Mouse (Mus musculus): ENCODE measurements around the gene Twsg1. TPM values are rescaled to one million over a fixed set of nuclear protein-coding genes. Genes with fewer than 3 reads are reported as not detected.
A peak's percentile ranks its signal among the peaks of the same experiment; 100 is the strongest.

The Twsg1 gene
- polyA plus RNA-seq, 2 experiments = 8.1 to 16.1 TPM

- peak overlapping the region; percentile 79 for H3K9ac ChIP-seq (replicated peaks)
- H3K4me3 ChIP-seq (ENCODE audit: insufficient read depth in 1 of 2, low read depth in 2 of 2, low read length in 2 of 2) = peak overlapping the region; percentile 79 to 83
- peaks cover 9 to 16% of the 10 kb centered on the region in 2 experiments for H3K4me1 ChIP-seq (replicated peaks; ENCODE audit: control insufficient read depth in 2 of 2, insufficient read depth in 2 of 2, low read length in 1 of 2)
- H3K27me3 ChIP-seq (ENCODE audit: control insufficient read depth, insufficient read depth, low read length) = no peaks in the 10 kb centered on the region
- under 1% methylated on average over 11 of the region's 11 CpGs for WGBS (ENCODE audit: insufficient replicate concordance)
- ATAC-seq (ENCODE audit: insufficient read depth) (no peak), DNase-seq (ENCODE audit: low read depth in 3 of 3, low spot score in 3 of 3) (no peak)
- H3K36me3 ChIP-seq (replicated peaks; ENCODE audit: control insufficient read depth, insufficient read depth, low read depth) = no peaks in the 10 kb centered on the region
- peak overlapping the region; percentile 100 for H3K4me2 ChIP-seq (ENCODE audit: low read depth)
- H3K9me3 ChIP-seq (ENCODE audit: control insufficient read depth, low read length) = no peaks in the 10 kb centered on the region
- peak overlapping the region; percentile 90 for H3K27ac ChIP-seq
- TF ChIP-seq CTCF (IDR thresholded peaks at IDR 0.05; ENCODE audit: low read depth) (no peak), EP300 (IDR thresholded peaks at IDR 0.05; ENCODE audit: low read depth) (no peak)
Measured at GRCm38 (mm10) chr17:65885398-65885696, 65.7 kb downstream of the Twsg1 start.

DNA sequence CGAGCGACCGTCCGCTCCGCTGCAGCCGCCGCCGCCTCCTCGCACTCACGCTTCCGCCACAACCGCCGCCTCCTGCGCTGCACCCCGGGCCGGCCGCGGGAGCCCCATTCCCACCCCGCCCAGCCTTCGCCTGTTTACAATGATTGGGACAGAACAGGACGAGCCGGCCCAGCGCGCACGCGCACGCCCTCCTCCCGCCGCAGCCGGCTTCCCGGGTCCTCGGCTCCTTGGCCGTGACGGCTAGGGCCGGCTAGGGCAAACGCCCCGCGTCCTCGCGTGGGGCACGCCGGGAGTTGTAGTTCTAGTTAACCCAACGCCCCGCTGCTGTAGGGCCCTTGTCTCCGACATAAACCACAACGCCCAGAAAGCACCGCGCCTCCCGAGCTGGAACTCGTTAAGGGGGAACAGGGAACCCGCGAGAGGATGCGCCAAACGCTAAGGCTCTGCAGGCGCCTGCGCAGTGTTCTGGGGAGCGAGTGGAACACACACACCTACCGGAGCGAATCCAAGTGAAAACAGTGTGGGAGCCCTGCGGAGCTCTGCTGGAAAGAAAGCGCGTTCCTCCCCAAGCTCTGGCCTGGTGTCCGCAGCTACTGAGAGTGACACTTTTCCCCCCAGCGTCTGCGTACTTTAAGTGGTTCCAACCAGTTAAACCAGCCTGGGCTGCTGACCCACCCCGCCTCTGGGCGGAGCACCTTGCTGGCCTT is 66.2 kb downstream of the Twsg1 start:
- under 1% methylated on average over 67 of the region's 67 CpGs for WGBS (ENCODE audit: insufficient replicate concordance)
- Histone ChIP-seq H3K4me3 (ENCODE audit: insufficient read depth in 1 of 2, low read depth in 2 of 2, low read length in 2 of 2) (peak overlapping the region; percentile 79 to 83), H3K27ac (peak overlapping the region; percentile 90), H3K36me3 (replicated peaks; ENCODE audit: control insufficient read depth, insufficient read depth, low read depth) (no peaks in the 10 kb centered on the region), H3K9ac (replicated peaks) (peak overlapping the region; percentile 79), H3K9me3 (ENCODE audit: control insufficient read depth, low read length) (no peaks in the 10 kb centered on the region), H3K27me3 (ENCODE audit: control insufficient read depth, insufficient read depth, low read length) (no peaks in the 10 kb centered on the region), H3K4me1 (replicated peaks; ENCODE audit: control insufficient read depth in 2 of 2, insufficient read depth in 2 of 2, low read length in 1 of 2) (peaks cover 9 to 16% of the 10 kb centered on the region in 2 experiments), H3K4me2 (ENCODE audit: low read depth) (peak overlapping the region; percentile 100)
- DNase-seq (ENCODE audit: low read depth in 3 of 3, low spot score in 3 of 3) (peak; percentile 98 to 99 (median 99)), ATAC-seq (ENCODE audit: insufficient read depth) (peak; percentile 97)
- TF ChIP-seq CTCF (IDR thresholded peaks at IDR 0.05; ENCODE audit: low read depth) (peak; percentile 42; the same call in 1 of the 2 replicates), EP300 (IDR thresholded peaks at IDR 0.05; ENCODE audit: low read depth) (no peak; the same call in 1 of the 2 replicates)

DNA sequence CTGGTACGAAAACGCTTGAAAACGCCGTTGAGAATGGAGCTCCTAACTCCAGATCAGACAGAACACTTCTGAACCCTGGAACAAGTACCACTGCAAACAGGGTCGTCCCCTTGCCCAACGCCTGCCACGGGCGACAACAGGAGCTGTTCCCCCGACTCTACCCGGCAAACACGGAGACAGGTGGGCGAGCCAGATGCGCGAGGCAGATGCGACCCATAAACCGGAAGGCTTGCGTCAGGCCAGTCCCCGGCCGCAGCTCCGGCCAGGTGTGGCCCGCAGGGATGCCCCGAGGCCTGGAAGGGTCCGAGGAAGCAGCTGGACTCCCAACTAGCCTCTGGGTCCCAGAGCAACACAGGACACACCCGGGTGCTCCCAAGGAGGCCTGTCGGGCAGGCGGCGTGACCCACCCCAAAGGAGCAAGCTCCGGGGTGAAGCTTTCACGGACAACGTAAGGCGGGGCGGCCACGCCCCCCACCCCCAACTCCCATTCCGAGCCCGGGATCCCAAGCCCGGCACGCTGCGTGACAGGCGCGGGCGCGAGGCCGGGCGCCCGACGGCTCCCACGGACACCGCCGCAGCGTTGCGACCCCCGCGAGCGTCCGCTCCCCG is 66.9 kb downstream of the Twsg1 start:
- DNase-seq (ENCODE audit: low read depth in 3 of 3, low spot score in 3 of 3) (peak in 1 of 3 experiments; percentile 29), ATAC-seq (ENCODE audit: insufficient read depth) (peak; percentile 15; the same call in 1 of the 2 replicates)
- Histone ChIP-seq H3K4me2 (ENCODE audit: low read depth) (peak overlapping the region; percentile 86), H3K9ac (replicated peaks) (peak overlapping the region; percentile 78), H3K4me3 (ENCODE audit: insufficient read depth in 1 of 2, low read depth in 2 of 2, low read length in 2 of 2) (peak overlapping the region; percentile 72 to 79), H3K27me3 (ENCODE audit: control insufficient read depth, insufficient read depth, low read length) (no peaks in the 10 kb centered on the region), H3K36me3 (replicated peaks; ENCODE audit: control insufficient read depth, insufficient read depth, low read depth) (no peaks in the 10 kb centered on the region), H3K9me3 (ENCODE audit: control insufficient read depth, low read length) (no peaks in the 10 kb centered on the region), H3K27ac (peak overlapping the region; percentile 61), H3K4me1 (replicated peaks; ENCODE audit: control insufficient read depth in 2 of 2, insufficient read depth in 2 of 2, low read length in 1 of 2) (peaks cover 9 to 16% of the 10 kb centered on the region in 2 experiments)
- under 1% methylated on average over 47 of the region's 56 CpGs for WGBS (ENCODE audit: insufficient replicate concordance)
- TF ChIP-seq CTCF (IDR thresholded peaks at IDR 0.05; ENCODE audit: low read depth) (no peak), EP300 (IDR thresholded peaks at IDR 0.05; ENCODE audit: low read depth) (no peak)

DNA sequence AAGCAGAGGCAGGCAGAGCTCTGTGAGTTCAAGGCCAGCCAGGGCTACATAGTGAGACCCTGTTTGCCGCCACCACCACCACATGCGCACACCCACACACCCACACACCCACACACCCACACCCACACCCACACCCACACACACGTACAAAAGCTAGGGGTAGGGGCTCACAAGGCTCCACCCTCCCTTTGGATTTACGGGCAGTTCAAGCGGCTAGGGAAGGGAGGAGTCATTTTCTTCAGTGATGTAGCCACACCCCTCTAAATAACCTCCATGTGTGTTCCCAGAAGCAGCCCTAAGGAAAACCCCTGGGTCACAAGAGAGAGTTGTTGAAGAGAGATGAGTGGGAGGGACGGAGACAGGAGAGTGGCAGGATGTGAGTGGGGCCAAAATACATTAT is 74.0 kb downstream of the Twsg1 start:
- TF ChIP-seq CTCF (IDR thresholded peaks at IDR 0.05; ENCODE audit: low read depth) = no peak
- no peak for TF ChIP-seq EP300 (IDR thresholded peaks at IDR 0.05; ENCODE audit: low read depth)
- Histone ChIP-seq H3K36me3 (replicated peaks; ENCODE audit: control insufficient read depth, insufficient read depth, low read depth) (no peaks in the 10 kb centered on the region), H3K9ac (replicated peaks) (no peak overlapping the region), H3K9me3 (ENCODE audit: control insufficient read depth, low read length) (no peaks in the 10 kb centered on the region), H3K27me3 (ENCODE audit: control insufficient read depth, insufficient read depth, low read length) (no peaks in the 10 kb centered on the region), H3K27ac (no peak overlapping the region), H3K4me1 (replicated peaks; ENCODE audit: control insufficient read depth in 2 of 2, insufficient read depth in 2 of 2, low read length in 1 of 2) (no peaks in the 10 kb centered on the region; a peak in 1 of 4 replicates), H3K4me3 (ENCODE audit: insufficient read depth in 1 of 2, low read depth in 2 of 2, low read length in 2 of 2) (no peak overlapping the region), H3K4me2 (ENCODE audit: low read depth) (no peak overlapping the region)
- ATAC-seq (ENCODE audit: insufficient read depth) = no peak
- DNase-seq (ENCODE audit: low read depth in 3 of 3, low spot score in 3 of 3) = no peak
- WGBS (ENCODE audit: insufficient replicate concordance) = 55% methylated on average over 6 of the region's 6 CpGs

GRCm38 (mm10) chr17:65873834-65874233 is 77.2 kb downstream of the Twsg1 start:
- H3K9ac ChIP-seq (replicated peaks) = no peak overlapping the region
- no peak overlapping the region for H3K27ac ChIP-seq
- WGBS (ENCODE audit: insufficient replicate concordance) = 85% methylated on average over 11 of the region's 11 CpGs
- no peak overlapping the region for H3K4me3 ChIP-seq (ENCODE audit: insufficient read depth in 1 of 2, low read depth in 2 of 2, low read length in 2 of 2)
- no peak for TF ChIP-seq EP300 (IDR thresholded peaks at IDR 0.05; ENCODE audit: low read depth)
- no peak for TF ChIP-seq CTCF (IDR thresholded peaks at IDR 0.05; ENCODE audit: low read depth)
- no peak overlapping the region for H3K4me2 ChIP-seq (ENCODE audit: low read depth)
- H3K27me3 ChIP-seq (ENCODE audit: control insufficient read depth, insufficient read depth, low read length) = no peaks in the 10 kb centered on the region
- DNase-seq (ENCODE audit: low read depth in 3 of 3, low spot score in 3 of 3) = no peak
- peaks cover 0 to 2% of the 10 kb centered on the region in 2 experiments; a peak in 2 of 4 replicates for H3K4me1 ChIP-seq (replicated peaks; ENCODE audit: control insufficient read depth in 2 of 2, insufficient read depth in 2 of 2, low read length in 1 of 2)
- no peak for ATAC-seq (ENCODE audit: insufficient read depth)
- no peaks in the 10 kb centered on the region for H3K9me3 ChIP-seq (ENCODE audit: control insufficient read depth, low read length)
- no peaks in the 10 kb centered on the region for H3K36me3 ChIP-seq (replicated peaks; ENCODE audit: control insufficient read depth, insufficient read depth, low read depth)

Measured in liver, embryonic 14.5 days (tissue).